Mouse (Mus musculus): ENCODE measurements around the gene Olfr297.

The Olfr297 gene

GRCm38 (mm10) chr7:86519668-86520067, at the start of gene Olfr297:
TSS of gene Olfr297 (plus strand) at chr7:86519968.
- no peak for DNase-seq (ENCODE audit: low read depth, low spot score)

- DNase-seq (ENCODE audit: low read depth, low spot score) = no peak
Observed at GRCm38 (mm10) chr7:86492384-86492783, 27.4 kb upstream of the Olfr297 start, which contains the start of gene Olfr298. TSS of gene Olfr298 (minus strand) at chr7:86492484.
